In the genomic region with DNA sequence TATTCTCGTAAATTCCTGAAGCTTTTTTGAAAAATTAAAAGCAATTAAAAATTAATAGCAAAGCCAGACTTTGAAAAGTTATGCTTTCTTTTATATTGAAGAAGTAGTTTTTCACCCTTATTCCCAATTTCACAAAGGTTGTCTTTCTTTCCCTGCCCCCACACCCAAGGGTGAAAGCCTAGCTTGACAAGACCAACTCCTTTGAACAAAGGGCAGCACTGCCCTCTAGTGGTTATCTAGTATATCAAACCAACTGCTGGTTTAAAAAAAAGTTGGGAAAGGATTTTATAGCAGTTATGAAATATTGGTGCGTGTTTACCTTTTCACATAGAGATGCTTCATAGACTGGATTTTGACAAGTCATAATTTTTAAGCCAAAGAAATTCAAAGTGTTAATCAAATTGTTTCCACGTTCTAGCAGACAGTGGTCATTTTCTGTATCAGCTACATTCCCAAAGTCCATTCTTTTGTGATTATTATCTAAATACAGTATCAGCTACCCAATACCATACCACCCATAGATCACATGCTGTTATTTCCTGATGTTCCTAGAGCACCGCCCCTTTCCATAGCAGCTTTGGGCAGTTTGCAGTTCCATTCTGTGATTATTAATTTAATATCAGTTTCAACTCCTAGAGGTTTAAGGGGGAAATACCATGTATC, we compare ENCODE assay signal across 8 mouse cellular contexts. TPM values are rescaled to one million over a fixed set of nuclear protein-coding genes. Genes with fewer than 3 reads are reported as not detected.
A peak's percentile ranks its signal among the peaks of the same experiment; 100 is the strongest.
DNase-seq lines count a peak whose midpoint lies in the region; ATAC-seq lines count a peak whose summit lies in the region.

No protein-coding gene starts in this region.

- H3K4me1 ChIP-seq in embryonic facial prominence, embryonic 10.5 days, result no peaks in the 10 kb centered on the region
- no peaks in the 10 kb centered on the region for H3K4me1 ChIP-seq in limb, embryonic 11.5 days (ENCODE audit: control insufficient read depth, insufficient read depth, low read length)
- H3K4me1 ChIP-seq in intestine, embryonic 15.5 days (replicated peaks), result no peaks in the 10 kb centered on the region

- 43% methylated on average over 4 of the region's 4 CpGs for WGBS in embryonic facial prominence, embryonic 10.5 days
- 37% methylated on average over 4 of the region's 4 CpGs for WGBS in limb, embryonic 11.5 days
- WGBS in intestine, embryonic 15.5 days, result 42% methylated on average over 4 of the region's 4 CpGs

- no peak overlapping the region for H3K9ac ChIP-seq in limb, embryonic 11.5 days (ENCODE audit: low read length)
- no peak overlapping the region for H3K9ac ChIP-seq in intestine, embryonic 15.5 days

- peak; percentile 56 for DNase-seq in thymus, postnatal 0 days (ENCODE audit: low spot score)
- DNase-seq in thymus, adult 18-20 months, result no peak
- DNase-seq in adrenal gland, postnatal 36 days, result peak; percentile 50 to 72
- peak; percentile 54 for DNase-seq in embryonic facial prominence, embryonic 10.5 days (ENCODE audit: low spot score)
- DNase-seq in hindlimb bud, embryonic 11.5 days (ENCODE audit: extremely low spot score, low read depth, low spot score), result peak; percentile 58
- DNase-seq in limb, embryonic 11.5 days (ENCODE audit: low spot score), result peak; percentile 65
- peak; percentile 91 for DNase-seq in retina, embryonic 14.5 days (ENCODE audit: low spot score)

- no peaks in the 10 kb centered on the region for H3K9me3 ChIP-seq in embryonic facial prominence, embryonic 10.5 days
- H3K9me3 ChIP-seq in limb, embryonic 11.5 days (ENCODE audit: control insufficient read depth, low read length), result no peaks in the 10 kb centered on the region
- no peaks in the 10 kb centered on the region for H3K9me3 ChIP-seq in intestine, embryonic 15.5 days

- no peaks in the 10 kb centered on the region for H3K27me3 ChIP-seq in embryonic facial prominence, embryonic 10.5 days (replicated peaks; ENCODE audit: low read depth, poor library complexity, severe bottlenecking)
- H3K27me3 ChIP-seq in limb, embryonic 11.5 days (ENCODE audit: control insufficient read depth, insufficient read depth, low read length), result no peaks in the 10 kb centered on the region
- H3K27me3 ChIP-seq in intestine, embryonic 15.5 days (replicated peaks), result no peaks in the 10 kb centered on the region

- H3K27ac ChIP-seq in embryonic facial prominence, embryonic 10.5 days (replicated peaks), result no peak overlapping the region
- H3K27ac ChIP-seq in limb, embryonic 11.5 days (replicated peaks; ENCODE audit: low read depth, low read length), result no peak overlapping the region
- no peak overlapping the region for H3K27ac ChIP-seq in intestine, embryonic 15.5 days

- no peak overlapping the region for H3K4me2 ChIP-seq in limb, embryonic 11.5 days (ENCODE audit: low read depth, severe bottlenecking)
- no peak overlapping the region for H3K4me2 ChIP-seq in intestine, embryonic 15.5 days (replicated peaks)

- H3K36me3 ChIP-seq in embryonic facial prominence, embryonic 10.5 days (replicated peaks), result no peaks in the 10 kb centered on the region
- no peaks in the 10 kb centered on the region for H3K36me3 ChIP-seq in limb, embryonic 11.5 days (ENCODE audit: control insufficient read depth, insufficient read depth, low read length)
- no peaks in the 10 kb centered on the region for H3K36me3 ChIP-seq in intestine, embryonic 15.5 days

- ATAC-seq in limb, embryonic 11.5 days (ENCODE audit: insufficient number of reproducible peaks, low FRiP score, low TSS enrichment, low read depth), result no peak
- ATAC-seq in intestine, embryonic 15.5 days, result no peak

- no peak overlapping the region for H3K4me3 ChIP-seq in embryonic facial prominence, embryonic 10.5 days
- no peak overlapping the region for H3K4me3 ChIP-seq in limb, embryonic 11.5 days (ENCODE audit: low read depth, low read length)
- H3K4me3 ChIP-seq in intestine, embryonic 15.5 days (replicated peaks), result no peak overlapping the region

RNA-seq across cellular contexts. Expression of gene Erbb4, which starts 31.1 kb away (rescaled TPM):
- 0.04 TPM in 1 of 2 replicates, not detected in the other for polyA plus RNA-seq in thymus, postnatal 0 days (2015; fragmentation: Nextera tagmentation; extraction: Ambion mirVana)
- 1 to 10 TPM in 1 of 2 experiments, under 1 TPM in 1; 0.30 to 1.0 TPM for total RNA-seq in adrenal gland, postnatal 36 days (2021)
- polyA plus RNA-seq in embryonic facial prominence, embryonic 10.5 days (2016; fragmentation: Nextera tagmentation; extraction: Ambion mirVana), result 0.62 and 0.85 TPM in 2 replicates
- 0.21 TPM in 1 of 2 replicates, not detected in the other for polyA plus RNA-seq in limb, embryonic 11.5 days (2014; fragmentation: Nextera tagmentation; extraction: Ambion mirVana)
- 0.03 and 0.05 TPM in 2 replicates for polyA plus RNA-seq in intestine, embryonic 15.5 days (2015; fragmentation: Nextera tagmentation; extraction: Ambion mirVana)

Comparison
In these comparisons a context has a peak if more than half of its experiments do, and no peak if none do; other contexts are left out.
1. DNase-seq: peak in thymus, postnatal 0 days (single experiment), adrenal gland, postnatal 36 days (2 of 2), embryonic facial prominence, embryonic 10.5 days (single experiment), hindlimb bud, embryonic 11.5 days (single experiment), limb, embryonic 11.5 days (single experiment) and retina, embryonic 14.5 days (single experiment); none in thymus, adult 18-20 months (0 of 2).